Mouse (Mus musculus) monocyte, adult 5-6 weeks (primary cell): ENCODE data around the gene Khdc4. TPM values are rescaled to one million over a fixed set of nuclear protein-coding genes. Genes with fewer than 3 reads are reported as not detected.

Experiments used
- ATAC-seq: fragments of 153-309, 156-312 bp; replicated peaks from 2 replicates; pipeline ENCODE4 v1.8.0; 2017; ENCODE audit warnings: mild to moderate bottlenecking; ENCODE audit not compliant: low TSS enrichment, insufficient number of reproducible peaks, severe bottlenecking, poor library complexity, low FRiP score
- total RNA-seq: library from RNA; stranded (forward); fragments of 200-1000, 200-491, 200-594 nt; gene quantifications from 3 replicates; pipeline ENCODE4 v1.2.3, GENCODE M21; 2017

Gene Khdc4
- total RNA-seq = 82.8 to 120 TPM (median 89.3 TPM) in 3 replicates

DNA sequence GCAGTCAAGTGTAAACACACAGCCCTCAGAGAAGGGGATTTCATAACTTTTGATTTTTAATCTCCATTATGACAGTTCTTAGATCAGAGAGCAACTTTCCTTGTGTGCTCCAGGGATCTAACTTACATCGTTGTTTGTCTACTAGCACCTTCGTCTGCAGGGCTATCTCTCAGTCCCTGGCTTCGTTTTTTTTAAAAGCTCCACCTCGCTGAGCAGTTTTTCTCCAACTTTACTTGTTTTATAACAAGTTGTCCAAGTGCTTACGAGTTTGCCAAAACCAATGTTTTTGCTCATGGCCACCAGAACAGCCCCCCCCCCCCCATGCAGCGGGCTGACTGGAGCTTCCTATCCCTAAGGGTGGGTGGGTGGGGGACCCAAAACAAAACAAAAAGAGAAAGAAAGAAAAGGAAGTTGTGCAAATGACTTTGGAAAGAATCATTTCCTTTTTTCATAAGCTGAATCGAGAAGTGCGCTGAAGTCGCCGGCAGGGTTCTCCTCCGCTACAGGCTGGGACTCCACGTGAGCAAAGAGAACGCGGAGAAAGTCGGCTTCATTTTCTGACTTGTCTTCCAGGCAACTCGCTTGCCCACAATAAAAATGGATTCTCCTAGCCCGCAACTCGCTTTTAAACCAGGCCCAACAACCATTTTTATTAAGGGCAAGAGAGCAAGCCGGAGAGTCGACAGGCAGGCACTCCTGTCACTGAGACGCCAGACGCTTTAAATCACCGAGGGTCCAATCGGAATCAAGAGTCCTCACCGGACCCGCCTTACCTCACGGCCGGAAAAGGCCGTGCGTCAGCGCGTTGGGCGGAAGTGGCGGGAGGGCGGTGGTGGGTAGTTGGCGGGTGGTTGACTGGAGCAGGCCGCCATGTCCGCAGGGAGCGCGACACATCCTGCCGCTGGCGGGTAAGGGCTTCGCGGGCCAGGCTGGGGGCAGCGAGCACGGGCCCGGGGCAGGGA, at the start of gene Khdc4:
Gene Khdc4, plus strand, starts transcription at position 824 of the 962 bp plus-strand sequence.
- peak; percentile 97 for ATAC-seq

DNA sequence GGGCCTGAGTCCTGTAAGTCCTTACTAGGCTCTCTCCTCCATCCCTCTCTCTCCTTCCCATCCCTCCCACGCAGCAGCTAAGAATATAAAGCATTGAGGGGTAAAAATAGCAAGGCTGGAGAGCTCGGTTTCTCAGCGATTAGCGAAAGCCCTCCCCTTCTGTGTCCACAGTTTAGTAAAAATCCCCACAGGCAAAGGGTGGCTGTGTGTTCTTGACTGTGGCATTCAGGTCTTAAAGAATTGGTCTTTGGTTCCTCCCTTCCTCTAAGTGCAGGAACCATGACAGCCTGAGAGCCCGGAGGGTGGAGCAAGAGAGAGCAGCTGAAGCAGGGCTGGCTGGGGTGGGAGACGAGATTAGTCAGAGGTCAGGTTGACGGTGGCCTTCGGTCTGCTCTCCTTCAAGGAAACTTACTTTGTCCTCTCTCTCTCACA, 49.0 kb upstream of the Khdc4 start:
- no peak for ATAC-seq

- no peak for ATAC-seq
These were observed 48.5 kb upstream of the Khdc4 start for GRCm38 (mm10) chr3:88637134-88637533.

DNA sequence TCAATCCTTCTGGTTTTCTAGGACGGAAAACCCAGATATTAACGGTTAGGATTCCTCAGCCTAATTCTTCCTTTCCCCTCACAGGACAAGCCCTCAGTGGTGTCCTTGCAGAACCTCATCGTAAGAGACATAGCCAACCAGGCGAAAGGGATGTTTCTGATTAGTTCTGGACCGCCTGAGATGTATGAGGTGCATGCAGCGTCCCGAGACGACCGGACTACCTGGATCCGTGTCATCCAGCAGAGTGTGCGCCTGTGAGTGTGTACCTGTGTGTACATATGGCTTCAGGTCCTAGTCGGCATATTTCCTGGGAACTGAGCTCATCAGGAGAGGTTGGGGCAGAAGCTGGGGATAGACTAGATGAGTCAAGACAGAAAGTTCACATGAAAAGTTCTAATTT, 46.4 kb upstream of the Khdc4 start:
- no peak for ATAC-seq

DNA sequence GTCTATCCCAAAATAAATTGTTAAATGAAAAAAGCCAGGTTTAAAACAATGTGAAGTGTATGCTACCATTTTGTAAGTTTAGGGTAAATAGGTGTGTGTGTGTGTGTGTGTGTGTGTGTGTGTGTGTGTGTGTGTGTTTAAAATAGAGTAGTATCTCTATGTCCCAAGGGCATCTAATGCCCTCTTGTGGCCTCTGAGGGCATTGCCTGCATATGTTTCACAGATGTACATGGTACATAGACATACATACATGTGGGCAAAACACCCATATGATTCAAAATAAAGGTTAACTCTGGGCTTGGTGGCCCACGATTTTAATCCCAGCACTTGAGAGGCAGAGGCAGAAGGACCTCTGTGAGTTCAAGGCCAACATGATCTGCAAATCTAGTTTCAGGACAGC, 44.9 kb upstream of the Khdc4 start:
- ATAC-seq = peak; percentile 77; the same call in 1 of the 2 replicates

- ATAC-seq = no peak
These were observed 42.5 kb upstream of the Khdc4 start for GRCm38 (mm10) chr3:88643078-88643477.

DNA sequence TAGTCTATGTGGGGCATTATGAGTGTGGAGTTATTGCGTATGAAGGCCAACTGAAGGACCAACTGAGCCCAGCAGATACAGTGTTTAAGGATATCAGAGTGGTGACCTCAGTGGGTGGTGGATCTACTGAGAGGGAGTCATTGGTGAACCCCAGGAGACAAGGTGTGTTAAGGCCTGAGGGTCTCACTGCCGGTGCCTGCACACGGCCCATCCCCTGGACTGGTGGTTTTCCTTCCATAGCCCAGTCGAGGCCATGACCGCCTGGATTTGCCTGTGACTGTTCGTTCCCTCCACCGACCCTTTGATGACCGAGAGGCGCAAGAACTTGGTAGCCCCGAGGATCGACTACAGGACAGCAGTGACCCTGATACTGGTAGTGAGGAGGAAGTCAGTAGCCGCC, 39.7 kb upstream of the Khdc4 start:
- ATAC-seq = no peak

GRCm38 (mm10) chr3:88646426-88646995, 39.1 kb upstream of the Khdc4 start:
- ATAC-seq = no peak

GRCm38 (mm10) chr3:88647076-88647475, 38.5 kb upstream of the Khdc4 start:
- ATAC-seq = no peak

DNA sequence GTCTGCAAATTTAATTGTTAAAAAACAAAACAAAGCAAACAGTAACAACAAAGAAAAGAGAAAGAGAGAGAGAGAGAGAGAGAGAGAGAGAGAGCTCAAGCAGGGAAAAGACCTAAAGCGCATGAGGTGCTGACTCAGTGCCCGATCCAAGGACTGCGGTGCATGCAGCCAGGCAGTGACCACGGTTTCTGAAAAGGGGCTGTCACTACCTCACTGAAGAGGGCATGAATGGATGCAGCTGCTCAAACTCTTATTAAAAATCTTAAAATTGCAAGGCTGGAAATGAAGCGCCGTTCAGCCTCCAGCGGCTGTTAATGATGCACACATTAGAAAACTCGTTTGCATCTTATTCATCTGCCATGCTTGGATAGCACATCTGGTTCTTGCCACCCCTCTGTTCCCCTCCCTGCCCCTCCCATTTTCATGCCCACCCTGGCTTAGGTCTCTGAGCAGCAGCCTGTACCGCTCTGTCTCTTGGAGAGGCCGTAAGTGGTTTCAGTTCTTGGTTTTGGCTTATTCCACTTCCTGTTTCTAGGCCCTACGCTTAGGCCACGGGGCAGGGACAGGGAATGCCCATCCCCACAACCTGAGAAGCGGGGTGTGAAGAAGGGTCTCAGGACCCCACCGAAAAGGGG, 37.7 kb upstream of the Khdc4 start:
- peak; percentile 69 for ATAC-seq

- ATAC-seq = no peak
These were observed 37.0 kb upstream of the Khdc4 start for GRCm38 (mm10) chr3:88648452-88649168.

DNA sequence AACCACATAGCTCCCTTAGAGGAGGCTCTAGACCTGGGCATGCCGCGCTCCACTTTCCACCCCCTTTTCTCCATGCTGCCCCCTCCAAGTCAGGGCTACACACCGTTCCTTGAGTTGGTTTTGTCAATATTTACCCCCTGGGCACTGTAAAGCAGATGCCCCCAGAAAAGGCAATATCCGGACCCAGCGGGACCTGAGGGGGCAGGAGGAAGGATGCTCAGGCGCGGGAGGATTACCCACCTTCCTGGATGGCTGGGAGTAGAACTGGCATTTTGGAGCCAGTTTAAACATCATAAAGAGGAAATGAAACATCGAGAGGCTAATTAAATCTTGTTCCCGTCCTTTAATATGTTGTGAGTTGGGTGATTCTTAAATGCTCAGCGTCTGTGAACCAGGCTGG, 36.4 kb upstream of the Khdc4 start:
- ATAC-seq = 0 out of 2 replicates have a peak, but pooled peaks have one; percentile 11

DNA sequence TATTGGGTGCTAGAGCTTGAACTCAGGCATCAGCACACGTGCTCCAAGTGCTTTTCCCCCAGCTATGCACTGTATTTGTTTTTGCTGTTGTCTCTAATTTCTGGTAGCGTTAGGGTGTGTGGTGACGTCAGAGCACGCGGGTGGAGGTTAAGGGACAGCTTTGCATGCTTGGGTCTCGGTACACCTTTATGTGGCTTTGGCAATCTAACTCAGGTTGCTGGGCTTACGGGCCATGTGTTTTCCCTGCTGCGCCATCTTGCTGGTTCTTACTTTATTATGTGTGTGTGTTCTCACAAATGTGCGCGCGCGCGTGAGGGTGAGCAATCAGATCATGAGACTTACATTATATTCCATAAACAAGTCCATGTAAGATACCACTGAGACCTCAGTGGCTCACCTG, 35.6 kb upstream of the Khdc4 start:
- ATAC-seq = no peak

DNA sequence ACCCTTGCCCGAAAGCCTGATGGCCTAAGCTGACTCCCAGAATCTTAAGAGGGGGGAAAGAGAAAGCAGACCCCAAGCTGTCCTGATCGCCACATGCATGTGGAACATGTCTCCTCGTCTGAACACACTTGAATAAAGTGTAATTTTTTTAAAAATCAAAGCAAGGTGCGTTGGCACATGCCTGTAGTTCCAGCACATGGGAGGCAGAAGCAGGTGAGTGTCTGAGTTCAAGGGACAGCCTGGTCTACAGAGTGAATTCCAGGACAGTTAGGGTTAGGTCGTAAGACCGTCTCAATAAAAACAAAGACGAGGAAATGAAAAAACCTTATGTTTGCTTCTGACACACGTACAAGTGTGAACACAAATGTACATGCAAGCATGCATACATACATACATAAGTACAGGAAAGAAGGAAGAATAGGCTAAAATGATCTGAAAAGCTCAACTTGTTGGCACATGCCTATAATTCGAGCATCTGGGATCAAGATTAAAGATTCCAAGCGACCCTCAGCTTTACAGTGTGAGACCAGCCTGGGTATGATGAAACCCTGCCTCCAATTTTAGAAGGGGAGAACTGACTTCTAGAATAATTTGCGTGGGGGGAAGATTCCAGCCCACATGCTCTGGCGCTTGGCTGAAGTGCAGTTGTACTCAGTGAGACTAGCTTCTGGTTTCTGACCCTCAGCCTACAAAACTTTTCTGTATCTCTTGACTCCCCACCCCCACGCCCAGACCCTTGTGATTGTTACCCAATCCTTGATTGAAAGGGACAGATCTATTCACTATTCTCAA, 34.7 kb upstream of the Khdc4 start:
- no peak for ATAC-seq

GRCm38 (mm10) chr3:88651669-88652618, 33.7 kb upstream of the Khdc4 start:
- ATAC-seq = peak; percentile 35

DNA sequence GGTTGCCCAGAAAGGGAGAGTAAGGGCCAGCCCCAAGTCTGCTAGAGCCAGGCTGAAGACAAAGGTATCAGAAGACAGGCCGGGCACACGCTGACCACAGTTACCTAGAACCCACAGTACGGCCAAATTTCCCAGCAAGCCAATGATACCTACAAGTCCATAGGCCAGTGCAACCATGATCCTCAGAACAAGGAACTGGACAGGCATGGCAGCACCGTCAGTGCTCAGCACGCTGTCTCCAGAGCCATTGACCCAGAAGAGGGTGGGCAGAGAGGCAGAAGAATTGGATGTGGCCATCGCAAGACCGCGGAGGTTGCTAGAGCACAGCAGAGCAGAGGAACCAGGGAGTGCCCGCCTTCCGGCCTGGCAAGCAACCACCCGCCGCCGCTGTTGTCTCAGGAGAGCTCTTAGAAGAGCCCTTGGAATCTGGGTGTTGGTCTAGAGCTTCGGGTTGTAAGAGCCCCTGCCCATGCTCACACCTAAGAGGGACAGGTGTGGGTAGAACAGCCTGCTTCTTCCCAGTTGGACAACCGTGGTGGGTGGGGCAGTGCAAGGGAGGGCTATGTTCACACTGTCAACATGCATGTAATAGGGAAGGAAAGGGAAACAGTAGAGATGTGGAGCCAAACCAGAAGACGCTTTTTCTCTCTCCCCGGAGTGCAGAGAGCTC, 32.6 kb upstream of the Khdc4 start, which contains the start of gene Rxfp4:
Gene Rxfp4, minus strand, starts transcription at position 297 of the 670 bp plus-strand sequence.
- no peak for ATAC-seq
